33 mouse cellular contexts compared by ENCODE assay signal in the genomic region with DNA sequence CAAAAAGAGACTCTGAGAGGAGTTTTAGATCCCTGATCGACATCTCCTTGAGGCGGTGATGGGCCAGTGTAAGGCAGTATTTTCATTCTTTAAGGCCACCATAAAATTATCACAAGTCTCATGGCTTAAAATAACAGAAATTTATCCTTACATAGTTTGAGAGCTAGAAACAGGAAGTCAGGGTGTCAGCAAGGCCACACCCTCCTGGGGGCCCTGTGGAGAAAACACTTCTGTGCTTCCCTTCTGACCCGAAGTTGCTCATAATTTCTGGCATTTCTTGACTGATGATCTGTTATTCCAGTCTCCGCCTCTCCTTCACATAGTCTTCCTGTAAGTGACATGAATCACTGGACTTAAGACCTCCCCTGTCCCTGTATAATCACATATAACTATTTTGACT. TPM values are rescaled to one million over a fixed set of nuclear protein-coding genes. Genes with fewer than 3 reads are reported as not detected.
DNase-seq lines count a peak whose midpoint lies in the region; ATAC-seq and TF ChIP-seq lines count a peak whose summit lies in the region.
"Had no signal": no experiment of that assay in that cellular context is flagged by ENCODE, and none has a peak within 500 bp of the region (broad histone marks: within the 10 kb centered on the region; RNA-seq: fewer than 3 reads in every experiment).

No protein-coding gene starts in this region.

- H3K4me3 ChIP-seq in lung, embryonic 14.5 days (ENCODE audit: low read depth, low read length) = no peak overlapping the region
- no peak overlapping the region for H3K4me3 ChIP-seq in MEL (ENCODE audit: control insufficient read depth in 1 of 2, insufficient read depth in 1 of 2, low read depth in 2 of 2, low read length in 2 of 2)
- H3K4me3 ChIP-seq in layer of hippocampus, adult 2 months = no peak overlapping the region
- H3K4me3 ChIP-seq: embryonic facial prominence, embryonic 13.5 days; heart, embryonic 10.5 days; left cerebral cortex, adult 2 months; liver, embryonic 13.5 days; megakaryocyte, embryonic 14.5 days; midbrain, embryonic 15.5 days; myocyte had no signal

- no peak overlapping the region for H3K4me2 ChIP-seq in lung, embryonic 14.5 days
- H3K4me2 ChIP-seq: embryonic facial prominence, embryonic 13.5 days; liver, embryonic 13.5 days; midbrain, embryonic 15.5 days had no signal

- 57% methylated on average over 4 of the region's 4 CpGs for WGBS in lung, embryonic 14.5 days

- no peak overlapping the region for H3K9ac ChIP-seq in lung, embryonic 14.5 days
- no peak overlapping the region for H3K9ac ChIP-seq in MEL (ENCODE audit: control insufficient read depth, low read depth, low read length, poor library complexity, severe bottlenecking)
- H3K9ac ChIP-seq: embryonic facial prominence, embryonic 13.5 days; liver, embryonic 13.5 days; midbrain, embryonic 15.5 days had no signal

- no peak for ATAC-seq in lung, embryonic 14.5 days (ENCODE audit: insufficient read depth)
- peak; percentile 56 for ATAC-seq in granulocyte monocyte progenitor cell, adult 5-6 weeks (replicated peaks; ENCODE audit: poor library complexity, severe bottlenecking)
- ATAC-seq: forebrain, embryonic 14.5 days; midbrain, embryonic 15.5 days had no signal

- TF ChIP-seq EP300 in MEL (IDR thresholded peaks at IDR 0.05; ENCODE audit: low read depth in 1 of 2, low read length in 2 of 2) = no peak

- TF ChIP-seq POLR2A in MEL (IDR thresholded peaks at IDR 0.05; ENCODE audit: control insufficient read depth in 1 of 2, insufficient read depth in 1 of 2, low read depth in 1 of 2, low read length in 2 of 2, poor library complexity in 1 of 2) = no peak

- no peak overlapping the region for H3K27ac ChIP-seq in lung, embryonic 14.5 days (ENCODE audit: low read depth)
- H3K27ac ChIP-seq in MEL (ENCODE audit: control insufficient read depth, low read depth, low read length) = no peak overlapping the region
- H3K27ac ChIP-seq in layer of hippocampus, adult 2 months = no peak overlapping the region
- H3K27ac ChIP-seq: embryonic facial prominence, embryonic 13.5 days; heart, embryonic 10.5 days; left cerebral cortex, adult 2 months; liver, embryonic 13.5 days; midbrain, embryonic 15.5 days had no signal

- H3K36me3 ChIP-seq in lung, embryonic 14.5 days (ENCODE audit: insufficient read depth) = no peaks in the 10 kb centered on the region
- H3K36me3 ChIP-seq in MEL (ENCODE audit: control insufficient read depth in 1 of 2, insufficient read depth in 2 of 2, low read length in 2 of 2) = no peaks in the 10 kb centered on the region
- H3K36me3 ChIP-seq: embryonic facial prominence, embryonic 13.5 days; heart, embryonic 10.5 days; liver, embryonic 13.5 days; midbrain, embryonic 15.5 days had no signal

- no peaks in the 10 kb centered on the region for H3K79me2 ChIP-seq in MEL (ENCODE audit: control insufficient read depth, insufficient read depth, low read length, poor library complexity)

- no peaks in the 10 kb centered on the region for H3K4me1 ChIP-seq in lung, embryonic 14.5 days (ENCODE audit: insufficient read depth)
- no peaks in the 10 kb centered on the region for H3K4me1 ChIP-seq in MEL (ENCODE audit: control insufficient read depth in 1 of 2, insufficient read depth in 2 of 2, low read length in 2 of 2)
- H3K4me1 ChIP-seq: embryonic facial prominence, embryonic 13.5 days; heart, embryonic 10.5 days; liver, embryonic 13.5 days; midbrain, embryonic 15.5 days had no signal

- no peak for TF ChIP-seq RAD21 in MEL (IDR thresholded peaks at IDR 0.05; ENCODE audit: low read depth, low read length)

- no peak for TF ChIP-seq CTCF in lung, embryonic 14.5 days (IDR thresholded peaks at IDR 0.05; ENCODE audit: low read depth)
- TF ChIP-seq CTCF in MEL (IDR thresholded peaks at IDR 0.05 in 2 of 3, conservative IDR thresholded peaks at IDR 0.05 in 1 of 3; ENCODE audit: control insufficient read depth in 1 of 3, insufficient read depth in 1 of 3, low read depth in 2 of 3, low read length in 3 of 3, poor library complexity in 1 of 3, severe bottlenecking in 1 of 3) = no peak
- TF ChIP-seq CTCF in layer of hippocampus, adult 2 months (conservative IDR thresholded peaks at IDR 0.05) = no peak

- H3K9me3 ChIP-seq in lung, embryonic 14.5 days (ENCODE audit: low read depth, low read length) = no peaks in the 10 kb centered on the region
- no peaks in the 10 kb centered on the region for H3K9me3 ChIP-seq in MEL (replicated peaks; ENCODE audit: insufficient read depth, low read length)
- H3K9me3 ChIP-seq: embryonic facial prominence, embryonic 13.5 days; heart, embryonic 10.5 days; liver, embryonic 13.5 days; midbrain, embryonic 15.5 days had no signal

- peak; percentile 40 for DNase-seq in lung, embryonic 14.5 days
- DNase-seq in lung, adult 18-20 months = no peak
- DNase-seq in MEL (ENCODE audit: low read depth, low spot score) = peak; percentile 26
- peak; percentile 2 for DNase-seq in naive thymus-derived CD4-positive, alpha-beta T cell, adult 2 months (ENCODE audit: low read depth)
- no peak for DNase-seq in layer of hippocampus, adult 2 months (ENCODE audit: low spot score in 2 of 2)
- no peak for DNase-seq in lung, postnatal 25 days (ENCODE audit: low spot score)
- DNase-seq: adrenal gland, adult 2 months; cerebellum, adult 18-20 months; cerebellum, postnatal 14 days; embryo, embryonic 11 days; kidney, adult 11 months; liver, embryonic 13.5 days; right cerebral cortex, postnatal 4 days; thymus, adult 18-20 months had no signal

- no peaks in the 10 kb centered on the region for H3K27me3 ChIP-seq in lung, embryonic 14.5 days (ENCODE audit: insufficient read depth, low read length)
- no peaks in the 10 kb centered on the region for H3K27me3 ChIP-seq in MEL (ENCODE audit: control insufficient read depth in 1 of 2, insufficient read depth in 2 of 2, low read length in 2 of 2)
- H3K27me3 ChIP-seq: embryonic facial prominence, embryonic 13.5 days; liver, embryonic 13.5 days; megakaryocyte, embryonic 14.5 days; midbrain, embryonic 15.5 days had no signal

TF ChIP-seq in MEL, 35 proteins besides CTCF, POLR2A, EP300 and RAD21:
- no peak for TF ChIP-seq JUND (IDR thresholded peaks at IDR 0.05; ENCODE audit: low read depth, low read length)
- TF ChIP-seq HCFC1 (IDR thresholded peaks at IDR 0.05; ENCODE audit: low read depth, low read length) = no peak
- TF ChIP-seq CHD2 (IDR thresholded peaks at IDR 0.05; ENCODE audit: low read length) = no peak
- TF ChIP-seq RCOR1 (IDR thresholded peaks at IDR 0.05; ENCODE audit: low read depth, low read length) = no peak
- TF ChIP-seq ZMIZ1 (IDR thresholded peaks at IDR 0.05; ENCODE audit: low read depth, low read length) = no peak
- no peak for TF ChIP-seq USF2 (IDR thresholded peaks at IDR 0.05; ENCODE audit: borderline replicate concordance in 1 of 2, insufficient read depth in 1 of 2, low read depth in 1 of 2, low read length in 2 of 2)
- no peak for TF ChIP-seq MYC (IDR thresholded peaks at IDR 0.05; ENCODE audit: low read depth, low read length)
- no peak for TF ChIP-seq MAFK (IDR thresholded peaks at IDR 0.05; ENCODE audit: borderline replicate concordance, low read depth, low read length)
- no peak for TF ChIP-seq ETS1 (IDR thresholded peaks at IDR 0.05; ENCODE audit: low read depth, low read length)
- TF ChIP-seq CHD1 (IDR thresholded peaks at IDR 0.05; ENCODE audit: low read depth, low read length) = no peak
- no peak for TF ChIP-seq MXI1 (IDR thresholded peaks at IDR 0.05; ENCODE audit: low read depth, low read length)
- TF ChIP-seq TAL1 (IDR thresholded peaks at IDR 0.05; ENCODE audit: low read length) = no peak
- no peak for TF ChIP-seq TCF12 (IDR thresholded peaks at IDR 0.05; ENCODE audit: low read depth, low read length)
- no peak for TF ChIP-seq SMC3 (IDR thresholded peaks at IDR 0.05; ENCODE audit: low read depth, low read length)
- TF ChIP-seq KAT2A (conservative IDR thresholded peaks at IDR 0.05; ENCODE audit: low read depth, low read length) = no peak
- TF ChIP-seq ZKSCAN1 (IDR thresholded peaks at IDR 0.05; ENCODE audit: low read depth, low read length) = no peak
- no peak for TF ChIP-seq NELFE (IDR thresholded peaks at IDR 0.05; ENCODE audit: low read depth, low read length)

RNA-seq across cellular contexts. Expression of a gene that starts 24.5 kb away (rescaled TPM):
- not detected in 2 replicates for polyA plus RNA-seq in lung, embryonic 14.5 days (2014; fragmentation: Nextera tagmentation; extraction: Ambion mirVana)
- not detected in 2 replicates for total RNA-seq in MEL (2012; rRNA removed)
- polyA plus RNA-seq in MEL (2012; ENCODE audit: insufficient read depth in 1 of 2, insufficient read length in 2 of 2, low read depth in 1 of 2, low replicate concordance in 2 of 2, missing spikeins in 1 of 2) = under 1 TPM in 1 of 2 experiments, not detected in 1; 0.52 TPM
- total RNA-seq in granulocyte monocyte progenitor cell, adult 5-6 weeks (2014; fragmentation: Nextera tagmentation) = not detected in 2 replicates
- not detected in 2 replicates for total RNA-seq in granulocyte monocyte progenitor cell, adult 5-6 weeks (2017)
- total RNA-seq in layer of hippocampus, adult 2 months (2021) = not detected
- total RNA-seq: adrenal gland, adult 2 months; ES-E14; gastrocnemius, adult 8-10 months; layer of hippocampus, postnatal 10 days; left cerebral cortex, adult 2 months had no signal
- polyA plus RNA-seq: adrenal gland, adult 2 months; embryonic facial prominence, embryonic 13.5 days; forebrain, embryonic 14.5 days; gonadal fat pad, adult 2 months; heart, embryonic 10.5 days; heart, embryonic 16.5 days; hindbrain, embryonic 11.5 days; kidney, embryonic 16.5 days; large intestine, adult 2 months; limb, embryonic 11.5 days; liver, embryonic 13.5 days; lung, embryonic 16.5 days; myocyte; stomach, embryonic 16.5 days had no signal

RNA-seq across cellular contexts. Expression of a gene that starts 25.2 kb away (rescaled TPM):
- polyA plus RNA-seq in lung, embryonic 14.5 days (2014; fragmentation: Nextera tagmentation; extraction: Ambion mirVana) = 21.1 and 25.8 TPM in 2 replicates
- 7.3 and 8.9 TPM in 2 replicates for total RNA-seq in MEL (2012; rRNA removed)
- polyA plus RNA-seq in MEL (2012; ENCODE audit: insufficient read depth in 1 of 2, insufficient read length in 2 of 2, low read depth in 1 of 2, low replicate concordance in 2 of 2, missing spikeins in 1 of 2) = 1 to 10 TPM in 1 of 2 experiments, not detected in 1; 9.0 TPM
- total RNA-seq in granulocyte monocyte progenitor cell, adult 5-6 weeks (2014; fragmentation: Nextera tagmentation) = 2.9 and 14.3 TPM in 2 replicates
- total RNA-seq in granulocyte monocyte progenitor cell, adult 5-6 weeks (2017) = 7.7 and 9.4 TPM in 2 replicates
- 10 to 100 TPM; 23.1 to 23.8 TPM for total RNA-seq in layer of hippocampus, adult 2 months (2021)

RNA-seq across cellular contexts. Expression of a gene that starts 26.0 kb away (rescaled TPM):
- 0.63 and 1.4 TPM in 2 replicates for polyA plus RNA-seq in lung, embryonic 14.5 days (2014; fragmentation: Nextera tagmentation; extraction: Ambion mirVana)
- total RNA-seq in MEL (2012; rRNA removed) = 0.03 TPM in 1 of 2 replicates, not detected in the other
- polyA plus RNA-seq in MEL (2012; ENCODE audit: insufficient read depth in 1 of 2, insufficient read length in 2 of 2, low read depth in 1 of 2, low replicate concordance in 2 of 2, missing spikeins in 1 of 2) = under 1 TPM in 1 of 2 experiments, not detected in 1; 0.01 TPM
- not detected in 2 replicates for total RNA-seq in granulocyte monocyte progenitor cell, adult 5-6 weeks (2014; fragmentation: Nextera tagmentation)
- total RNA-seq in granulocyte monocyte progenitor cell, adult 5-6 weeks (2017) = under 0.01 TPM in 1 of 2 replicates, not detected in the other
- 10 to 100 TPM; 15.6 to 16.5 TPM for total RNA-seq in layer of hippocampus, adult 2 months (2021)
- polyA plus RNA-seq: myocyte had no signal

Comparison
In these comparisons a context has a peak if more than half of its experiments do, and no peak if none do; other contexts are left out.
1. DNase-seq: peak in lung, embryonic 14.5 days (single experiment), MEL (single experiment) and naive thymus-derived CD4-positive, alpha-beta T cell, adult 2 months (single experiment); none in lung, adult 18-20 months (0 of 2), layer of hippocampus, adult 2 months (0 of 2) and lung, postnatal 25 days (single experiment).
2. RNA of a gene that starts 26.0 kb away (total RNA-seq): 15.6 to 16.5 TPM in layer of hippocampus, adult 2 months; 0.03 TPM in MEL and under 0.01 TPM in granulocyte monocyte progenitor cell, adult 5-6 weeks; every median in the first group is over 10 times any median in the second.